Mouse (Mus musculus): ENCODE data around the gene Pnpla3. TPM values are rescaled to one million over a fixed set of nuclear protein-coding genes. Genes with fewer than 3 reads are reported as not detected.

Gene Pnpla3
- polyA plus RNA-seq, 1 experiment from 2014 or later, result 2.6 TPM

GRCm38 (mm10) chr15:84224779-84225178, 57.1 kb downstream of the Pnpla3 start:
- H3K27ac ChIP-seq, result no peak overlapping the region
- peaks cover 34% of the 10 kb centered on the region for H3K4me1 ChIP-seq
- H3K4me3 ChIP-seq, result no peak overlapping the region
- no peak for ATAC-seq (ENCODE audit: low FRiP score, low read depth)
- 0 out of 2 replicates have a peak, but pooled peaks cover 3% of the 10 kb centered on the region for H3K27me3 ChIP-seq (replicated peaks)
- no peak overlapping the region for H3K9ac ChIP-seq
- 0 out of 2 replicates have a peak overlapping the region, but pooled peaks have one; percentile 2 for H3K4me2 ChIP-seq (replicated peaks)
- H3K9me3 ChIP-seq, result no peaks in the 10 kb centered on the region
- 47% methylated on average over 10 of the region's 10 CpGs for WGBS
- H3K36me3 ChIP-seq, result no peaks in the 10 kb centered on the region

GRCm38 (mm10) chr15:84226918-84227317, 59.3 kb downstream of the Pnpla3 start:
- Histone ChIP-seq H3K4me1 (peaks cover 47% of the 10 kb centered on the region), H3K36me3 (no peaks in the 10 kb centered on the region), H3K4me2 (replicated peaks) (peak overlapping the region; percentile 19), H3K27ac (peak overlapping the region; percentile 18; the same call in 1 of the 2 replicates), H3K27me3 (replicated peaks) (0 out of 2 replicates have a peak, but pooled peaks cover 4% of the 10 kb centered on the region), H3K4me3 (no peak overlapping the region), H3K9me3 (no peaks in the 10 kb centered on the region), H3K9ac (no peak overlapping the region)
- whole genome bisulfite sequencing, result 41% methylated on average over 15 of the region's 15 CpGs
- peak; percentile 36 for ATAC-seq (ENCODE audit: low FRiP score, low read depth)

- Histone ChIP-seq H3K27me3 (replicated peaks) (0 out of 2 replicates have a peak, but pooled peaks cover 4% of the 10 kb centered on the region), H3K4me1 (peaks cover 42% of the 10 kb centered on the region), H3K9me3 (no peaks in the 10 kb centered on the region), H3K36me3 (no peaks in the 10 kb centered on the region), H3K9ac (no peak overlapping the region), H3K4me2 (replicated peaks) (peak overlapping the region; percentile 90), H3K27ac (no peak overlapping the region), H3K4me3 (no peak overlapping the region)
- 22% methylated on average over 5 of the region's 5 CpGs for WGBS
- no peak for ATAC-seq (ENCODE audit: low FRiP score, low read depth)
Observed at GRCm38 (mm10) chr15:84230661-84231060, 63.0 kb downstream of the Pnpla3 start.

GRCm38 (mm10) chr15:84231113-84231712, 63.6 kb downstream of the Pnpla3 start:
- 0 out of 2 replicates have a peak, but pooled peaks have one; percentile 6 for ATAC-seq (ENCODE audit: low FRiP score, low read depth)
- H3K27me3 ChIP-seq (replicated peaks), result 0 out of 2 replicates have a peak, but pooled peaks cover 4% of the 10 kb centered on the region
- WGBS, result 2% methylated on average over 16 of the region's 16 CpGs
- H3K4me2 ChIP-seq (replicated peaks), result peak overlapping the region; percentile 90
- no peaks in the 10 kb centered on the region for H3K9me3 ChIP-seq
- H3K4me1 ChIP-seq, result peaks cover 38% of the 10 kb centered on the region
- H3K9ac ChIP-seq, result peak overlapping the region; percentile 62
- H3K27ac ChIP-seq, result 0 out of 2 replicates have a peak overlapping the region, but pooled peaks have one; percentile 37
- no peaks in the 10 kb centered on the region for H3K36me3 ChIP-seq
- H3K4me3 ChIP-seq, result peak overlapping the region; percentile 45

DNA sequence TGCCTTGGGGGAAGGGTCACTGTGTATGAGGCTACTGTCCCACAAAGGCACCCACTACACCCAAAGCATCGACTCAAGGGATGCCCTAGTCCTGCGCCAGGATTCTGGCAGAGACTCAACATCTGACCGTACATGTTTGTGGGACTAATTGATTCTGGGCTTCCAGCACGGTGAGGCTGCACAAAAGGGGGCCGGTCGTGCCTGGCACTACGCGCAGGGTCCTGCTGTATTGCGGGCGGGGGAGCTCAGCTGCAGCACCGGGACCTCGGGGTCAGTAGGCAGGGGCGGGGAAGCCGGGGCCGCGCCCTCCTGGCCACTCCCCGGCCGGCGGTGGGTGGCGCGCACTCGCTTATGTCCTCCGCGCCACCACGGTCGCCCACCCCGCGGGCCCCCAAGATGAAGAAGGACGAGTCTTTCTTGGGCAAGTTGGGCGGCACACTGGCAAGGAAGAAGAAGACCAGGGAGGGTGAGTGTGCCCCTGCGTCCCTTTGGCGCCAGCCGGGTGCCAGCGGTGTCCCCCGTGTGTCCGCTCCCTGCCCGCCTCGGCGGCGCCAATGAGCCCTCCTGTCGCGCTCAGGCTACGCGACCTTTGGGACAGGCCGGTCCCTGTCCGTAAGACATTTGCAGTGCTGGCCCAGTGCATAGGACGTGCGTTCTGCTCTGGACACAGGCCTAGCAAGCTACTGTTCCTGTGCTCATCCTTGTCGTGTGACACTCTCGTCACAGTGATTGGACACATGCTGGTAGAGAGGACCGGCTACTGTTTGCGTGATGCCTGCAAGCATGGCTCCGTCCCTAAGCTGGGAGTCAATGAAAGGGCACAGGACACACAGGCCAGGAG, 64.3 kb downstream of the Pnpla3 start, which contains the start of gene Parvb:
Parvb (plus strand) TSS at position 323 of the 841 bp plus-strand sequence.
- under 1% methylated on average over 53 of the region's 53 CpGs for WGBS
- Histone ChIP-seq H3K4me3 (peak within 1 kb of the TSS; percentile 45), H3K36me3 (no peaks in the 10 kb centered on the region), H3K9me3 (no peaks in the 10 kb centered on the region), H3K27ac (0 out of 2 replicates have a peak within 1 kb of the TSS, but pooled peaks have one; percentile 37), H3K27me3 (replicated peaks) (0 out of 2 replicates have a peak, but pooled peaks cover 5% of the 10 kb centered on the region), H3K4me2 (replicated peaks) (peak within 1 kb of the TSS; percentile 90), H3K4me1 (peaks cover 31% of the 10 kb centered on the region), H3K9ac (peak within 1 kb of the TSS; percentile 62)
- ATAC-seq (ENCODE audit: low FRiP score, low read depth), result peak; percentile 42

GRCm38 (mm10) chr15:84232609-84233008, 65.0 kb downstream of the Pnpla3 start:
- 10% methylated on average over 8 of the region's 8 CpGs for WGBS
- Histone ChIP-seq H3K27ac (no peak overlapping the region), H3K4me1 (peaks cover 25% of the 10 kb centered on the region), H3K4me3 (peak overlapping the region; percentile 45), H3K9ac (0 out of 2 replicates have a peak overlapping the region, but pooled peaks have one; percentile 62), H3K36me3 (no peaks in the 10 kb centered on the region), H3K4me2 (replicated peaks) (peak overlapping the region; percentile 90), H3K27me3 (replicated peaks) (peaks cover 11% of the 10 kb centered on the region; the same call in 1 of the 2 replicates), H3K9me3 (no peaks in the 10 kb centered on the region)
- ATAC-seq (ENCODE audit: low FRiP score, low read depth), result no peak

GRCm38 (mm10) chr15:84234794-84235581, 67.4 kb downstream of the Pnpla3 start:
- H3K9me3 ChIP-seq, result no peaks in the 10 kb centered on the region
- no peak overlapping the region for H3K9ac ChIP-seq
- no peak overlapping the region for H3K4me2 ChIP-seq (replicated peaks)
- H3K27ac ChIP-seq, result no peak overlapping the region
- no peaks in the 10 kb centered on the region for H3K36me3 ChIP-seq
- WGBS, result 86% methylated on average over 7 of the region's 7 CpGs
- H3K4me3 ChIP-seq, result no peak overlapping the region
- H3K27me3 ChIP-seq (replicated peaks), result peaks cover 9% of the 10 kb centered on the region; the same call in 1 of the 2 replicates
- H3K4me1 ChIP-seq, result peaks cover 45% of the 10 kb centered on the region
- ATAC-seq (ENCODE audit: low FRiP score, low read depth), result no peak

GRCm38 (mm10) chr15:84235646-84236045, 68.0 kb downstream of the Pnpla3 start:
- H3K36me3 ChIP-seq, result no peaks in the 10 kb centered on the region
- no peak overlapping the region for H3K9ac ChIP-seq
- no peak overlapping the region for H3K27ac ChIP-seq
- ATAC-seq (ENCODE audit: low FRiP score, low read depth), result no peak
- 48% methylated on average over 7 of the region's 7 CpGs for WGBS
- H3K9me3 ChIP-seq, result no peaks in the 10 kb centered on the region
- H3K4me3 ChIP-seq, result no peak overlapping the region
- peaks cover 9% of the 10 kb centered on the region; the same call in 1 of the 2 replicates for H3K27me3 ChIP-seq (replicated peaks)
- H3K4me1 ChIP-seq, result peaks cover 44% of the 10 kb centered on the region
- no peak overlapping the region for H3K4me2 ChIP-seq (replicated peaks)

Small RNAs within 50 kb of the gene (microRNA-seq; reads per million reads assigned to microRNA genes)
- gene Mir6392, result not detected

Other genes starting within 250 kb of the Pnpla3 start
- gene Efcab6, start 102.5 kb upstream of the Pnpla3 start, polyA plus RNA-seq (2016; fragmentation: Nextera tagmentation; extraction: Ambion mirVana), result 0.41 and 0.46 TPM in 2 replicates
- gene Sult4a1, start 62.1 kb upstream of the Pnpla3 start, polyA plus RNA-seq (2016; fragmentation: Nextera tagmentation; extraction: Ambion mirVana), result 42.9 and 46.7 TPM in 2 replicates
- not detected in 2 replicates for gene Pnpla5, start 44.7 kb upstream of the Pnpla3 start, polyA plus RNA-seq (2016; fragmentation: Nextera tagmentation; extraction: Ambion mirVana)
- gene Samm50, start 24.4 kb downstream of the Pnpla3 start, polyA plus RNA-seq (2016; fragmentation: Nextera tagmentation; extraction: Ambion mirVana), result 90.5 and 91.7 TPM in 2 replicates
- 6.4 and 7.1 TPM in 2 replicates for gene Parvb, start 64.2 kb downstream of the Pnpla3 start, polyA plus RNA-seq (2016; fragmentation: Nextera tagmentation; extraction: Ambion mirVana)
- 1.4 and 1.7 TPM in 2 replicates for gene Parvg, start 156.2 kb downstream of the Pnpla3 start, polyA plus RNA-seq (2016; fragmentation: Nextera tagmentation; extraction: Ambion mirVana)

Data from neural tube, embryonic 12.5 days (tissue).